Mouse (Mus musculus) liver, postnatal 0 days (tissue): ENCODE results near the gene Ptges3.

Experiments used
- CTCF ChIP-seq: sonication (generic); IDR thresholded peaks from 2 replicates; pipeline ENCODE4 v1.5.1; 2016; ENCODE audit warnings: antibody characterized with exemption, low read depth
- EP300 ChIP-seq: IDR thresholded peaks from 2 replicates; pipeline ENCODE4 v1.6.1; 2016; ENCODE audit warnings: antibody characterized with exemption, low read depth, mild to moderate bottlenecking

DNA sequence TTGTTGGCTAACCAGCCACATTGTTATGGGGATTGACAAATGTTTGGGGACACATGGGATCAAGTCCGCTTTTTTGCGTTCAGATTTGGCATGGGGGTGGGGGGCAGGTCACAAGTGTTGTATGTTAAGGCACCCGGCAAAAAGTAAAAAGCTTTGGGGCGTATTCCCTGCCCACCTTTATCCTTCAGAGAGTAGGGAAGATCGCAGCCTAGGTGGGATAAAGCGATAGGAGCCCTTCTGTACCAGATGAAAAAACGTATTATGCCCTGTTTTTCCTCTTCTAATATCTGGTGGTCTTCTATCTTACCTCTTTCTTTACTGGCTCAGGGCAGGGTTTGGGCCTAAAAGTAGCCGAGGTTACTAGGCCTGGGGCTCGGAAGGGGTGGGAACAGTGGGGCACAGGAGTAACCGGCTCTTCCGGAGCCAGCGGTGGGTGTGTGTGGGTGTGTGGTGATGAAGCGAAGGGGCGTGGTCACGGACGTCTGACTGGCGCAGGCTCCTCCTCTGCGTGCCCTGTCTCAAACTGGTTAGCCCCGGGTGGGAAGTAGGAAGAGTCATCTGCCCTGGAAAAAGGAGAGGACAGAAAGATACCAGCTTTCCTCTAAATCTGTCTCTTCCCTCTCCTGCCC, 35.7 kb downstream of the Ptges3 start:
- no peak for TF ChIP-seq CTCF
- no peak; the same call in 1 of the 2 replicates for TF ChIP-seq EP300
